Mouse (Mus musculus) cerebellum, adult 2 months (tissue): Measurements from ENCODE around the gene Bahd1.

Experiments
- CTCF ChIP-seq: fragments of 200-500 bp; IDR thresholded peaks from 2 replicates; pipeline ENCODE4 v1.5.1; 2011; ENCODE audit warnings: low read depth, mild to moderate bottlenecking, control low read depth, low read length, moderate library complexity, borderline replicate concordance; ENCODE audit not compliant: insufficient read depth
- POLR2A ChIP-seq: fragments of 200-500 bp; IDR thresholded peaks from 2 replicates; pipeline ENCODE4 v1.6.1; 2011; ENCODE audit warnings: low read length, control low read depth, borderline replicate concordance; ENCODE audit not compliant: insufficient read depth

GRCm38 (mm10) chr2:118870601-118871000, 29.6 kb upstream of the Bahd1 start:
- TF ChIP-seq CTCF, result no peak
- no peak for TF ChIP-seq POLR2A
